Mouse (Mus musculus) CH12.LX (cell line): ENCODE measurements around the gene Fndc5. TPM values are rescaled to one million over a fixed set of nuclear protein-coding genes. Genes with fewer than 3 reads are reported as not detected.

ENCODE experiments used
- DNase-seq: peaks from one replicate; pipeline ENCODE4 v3.0.0-alpha.2; 2013; ENCODE audit errors: extremely low read depth
- H3K27ac ChIP-seq: 2 replicates; pipeline ENCODE4 v1.5.1; 2012; ENCODE audit warnings: low read depth, mild to moderate bottlenecking, control low read depth, moderate library complexity; ENCODE audit not compliant: insufficient read depth
- H3K27me3 ChIP-seq: replicated peaks from 2 replicates; pipeline ENCODE3; 2012; ENCODE audit warnings: inconsistent platforms
- H3K36me3 ChIP-seq, 2 experiments: replicated peaks in 1 of 2; 2 replicates each; pipeline versions ENCODE3 to v1.6.1; 2012; ENCODE audit warnings: inconsistent platforms in 1 of 2, low read length in 1 of 2, mild to moderate bottlenecking in 1 of 2, mixed read lengths in 1 of 2, moderate library complexity in 1 of 2; ENCODE audit not compliant: control insufficient read depth in 1 of 2, insufficient read depth in 1 of 2
- H3K4me1 ChIP-seq, 2 experiments: 2 replicates each; pipeline ENCODE4 v1.6.1; 2012; ENCODE audit warnings: inconsistent platforms in 1 of 2, moderate library complexity in 1 of 2; ENCODE audit not compliant: insufficient read depth in 2 of 2, control insufficient read depth in 1 of 2
- H3K4me2 ChIP-seq: 2 replicates; pipeline ENCODE4 v1.6.1; 2012; ENCODE audit warnings: low read depth, mild to moderate bottlenecking, control low read depth; ENCODE audit not compliant: poor library complexity, insufficient read depth, severe bottlenecking
- H3K4me3 ChIP-seq, 3 experiments: fragments of 150-350 bp in 1 of 3; sonication (generic) in 1 of 3; replicated peaks in 1 of 3; 2 replicates each; pipeline versions ENCODE3 to v1.5.1; 2011 to 2012; ENCODE audit warnings: low read depth in 2 of 3, low read length in 2 of 3, mild to moderate bottlenecking in 2 of 3, moderate library complexity in 2 of 3, control low read depth in 1 of 3, improper control_type of control experiment in 1 of 3, inconsistent platforms in 1 of 3, mixed read lengths in 1 of 3; ENCODE audit not compliant: poor library complexity in 1 of 3
- H3K79me2 ChIP-seq: replicated peaks from 2 replicates; pipeline ENCODE4 v1.6.1; 2012; ENCODE audit warnings: mild to moderate bottlenecking, moderate library complexity; ENCODE audit not compliant: control insufficient read depth, poor library complexity, insufficient read depth, severe bottlenecking; ENCODE audit errors: extremely low read depth
- H3K9ac ChIP-seq: 2 replicates; pipeline ENCODE4 v1.6.1; 2012; ENCODE audit warnings: low read depth, mild to moderate bottlenecking, control low read depth, moderate library complexity; ENCODE audit not compliant: insufficient read depth
- H3K9me3 ChIP-seq: replicated peaks from 2 replicates; pipeline ENCODE3; 2012; ENCODE audit warnings: low read length, inconsistent platforms, mixed read lengths
- BHLHE40 ChIP-seq: IDR thresholded peaks from 2 replicates; pipeline ENCODE4 v1.6.1; 2011; ENCODE audit warnings: mild to moderate bottlenecking, low read depth, low read length, improper control_type of control experiment
- CHD1 ChIP-seq: IDR thresholded peaks from 2 replicates; pipeline ENCODE4 v1.6.1; 2012; ENCODE audit warnings: low read depth, low read length, improper control_type of control experiment, inconsistent platforms
- CHD2 ChIP-seq: IDR thresholded peaks from 2 replicates; pipeline ENCODE4 v1.6.1; 2011; ENCODE audit warnings: low read length, improper control_type of control experiment
- CTCF ChIP-seq, 2 experiments: IDR thresholded peaks in 1 of 2; conservative IDR thresholded peaks in 1 of 2; 2 replicates each; pipeline ENCODE4 v1.5.1; 2011 to 2012; ENCODE audit warnings: low read depth in 2 of 2, low read length in 2 of 2, improper control_type of control experiment in 1 of 2, inconsistent platforms in 1 of 2, mild to moderate bottlenecking in 1 of 2, moderate library complexity in 1 of 2
- E2F4 ChIP-seq: IDR thresholded peaks from 2 replicates; pipeline ENCODE4 v1.6.1; 2011; ENCODE audit warnings: low read depth, low read length, improper control_type of control experiment; ENCODE audit not compliant: insufficient replicate concordance
- ELF1 ChIP-seq: IDR thresholded peaks from 2 replicates; pipeline ENCODE4 v1.6.1; 2014; ENCODE audit warnings: low read depth, mild to moderate bottlenecking, inconsistent platforms, low read length, improper control_type of control experiment
- EP300 ChIP-seq: IDR thresholded peaks from 2 replicates; pipeline ENCODE4 v1.6.1; 2011; ENCODE audit warnings: low read length, improper control_type of control experiment
- ETS1 ChIP-seq: conservative IDR thresholded peaks from 2 replicates; pipeline ENCODE4 v1.6.1; 2012; ENCODE audit warnings: low read depth, mild to moderate bottlenecking, inconsistent platforms, low read length, improper control_type of control experiment, moderate library complexity
- GABPA ChIP-seq: IDR thresholded peaks from 2 replicates; pipeline ENCODE4 v1.6.1; 2012; ENCODE audit warnings: low read depth, low read length, improper control_type of control experiment, inconsistent platforms; ENCODE audit not compliant: insufficient replicate concordance
- HCFC1 ChIP-seq: IDR thresholded peaks from 2 replicates; pipeline ENCODE4 v1.6.1; 2012; ENCODE audit warnings: low read depth, mild to moderate bottlenecking, inconsistent platforms, low read length, improper control_type of control experiment
- JUN ChIP-seq: IDR thresholded peaks from 2 replicates; pipeline ENCODE4 v1.6.1; 2011; ENCODE audit warnings: low read depth, mild to moderate bottlenecking, low read length, improper control_type of control experiment, moderate library complexity; ENCODE audit not compliant: insufficient read depth
- JUND ChIP-seq: conservative IDR thresholded peaks from 2 replicates; pipeline ENCODE4 v1.6.1; 2011; ENCODE audit warnings: low read depth, low read length, improper control_type of control experiment
- KAT2A ChIP-seq: IDR thresholded peaks from 2 replicates; pipeline ENCODE4 v1.6.1; 2012; ENCODE audit warnings: low read length, improper control_type of control experiment, inconsistent platforms; ENCODE audit not compliant: insufficient replicate concordance
- MAFK ChIP-seq: IDR thresholded peaks from 2 replicates; pipeline ENCODE4 v1.6.1; 2011; ENCODE audit warnings: low read length, improper control_type of control experiment; ENCODE audit not compliant: insufficient replicate concordance
- MAX ChIP-seq: IDR thresholded peaks from 2 replicates; pipeline ENCODE4 v1.6.1; 2011; ENCODE audit warnings: low read length, improper control_type of control experiment
- MAZ ChIP-seq: IDR thresholded peaks from 2 replicates; pipeline ENCODE4 v1.6.1; 2012; ENCODE audit warnings: low read depth, mild to moderate bottlenecking, inconsistent platforms, low read length, improper control_type of control experiment, moderate library complexity
- MEF2A ChIP-seq: IDR thresholded peaks from 2 replicates; pipeline ENCODE4 v1.6.1; 2014; ENCODE audit warnings: low read depth, mild to moderate bottlenecking, inconsistent platforms, low read length, improper control_type of control experiment, borderline replicate concordance
- MXI1 ChIP-seq: IDR thresholded peaks from 2 replicates; pipeline ENCODE4 v1.6.1; 2011; ENCODE audit warnings: mild to moderate bottlenecking, low read depth, low read length, improper control_type of control experiment
- MYC ChIP-seq: IDR thresholded peaks from 2 replicates; pipeline ENCODE4 v1.6.1; 2011; ENCODE audit warnings: low read depth, mild to moderate bottlenecking, improper control_type of control experiment, low read length
- NELFE ChIP-seq: IDR thresholded peaks from 2 replicates; pipeline ENCODE4 v1.6.1; 2011; ENCODE audit warnings: low read depth, low read length, improper control_type of control experiment
- NRF1 ChIP-seq: IDR thresholded peaks from 2 replicates; pipeline ENCODE4 v1.6.1; 2014; ENCODE audit warnings: low read depth, mild to moderate bottlenecking, inconsistent platforms, low read length, improper control_type of control experiment, moderate library complexity
- PAX5 ChIP-seq: IDR thresholded peaks from 2 replicates; pipeline ENCODE4 v1.6.1; 2012; ENCODE audit warnings: low read length, inconsistent platforms, mixed read lengths
- POLR2A ChIP-seq: IDR thresholded peaks from 2 replicates; pipeline ENCODE4 v1.6.1; 2011; ENCODE audit warnings: low read depth, mild to moderate bottlenecking, improper control_type of control experiment, low read length
- POLR2AphosphoS2 ChIP-seq: IDR thresholded peaks from 2 replicates; pipeline ENCODE4 v1.6.1; 2011; ENCODE audit warnings: low read depth, low read length, improper control_type of control experiment
- RAD21 ChIP-seq: IDR thresholded peaks from 2 replicates; pipeline ENCODE4 v1.6.1; 2011; ENCODE audit warnings: low read depth, mild to moderate bottlenecking, low read length, improper control_type of control experiment, moderate library complexity
- RCOR1 ChIP-seq: conservative IDR thresholded peaks from 2 replicates; pipeline ENCODE4 v1.6.1; 2012; ENCODE audit warnings: low read depth, mild to moderate bottlenecking, inconsistent platforms, low read length, improper control_type of control experiment
- SIN3A ChIP-seq: IDR thresholded peaks from 2 replicates; pipeline ENCODE4 v1.6.1; 2012; ENCODE audit warnings: low read length, improper control_type of control experiment, inconsistent platforms
- SMC3 ChIP-seq: IDR thresholded peaks from 2 replicates; pipeline ENCODE4 v1.6.1; 2011; ENCODE audit warnings: low read depth, low read length, improper control_type of control experiment
- TBP ChIP-seq: conservative IDR thresholded peaks from 2 replicates; pipeline ENCODE4 v1.6.1; 2011; ENCODE audit warnings: low read depth, low read length, improper control_type of control experiment
- TCF12 ChIP-seq: IDR thresholded peaks from 2 replicates; pipeline ENCODE4 v1.6.1; 2014; ENCODE audit warnings: low read depth, mild to moderate bottlenecking, inconsistent platforms, low read length, improper control_type of control experiment
- UBTF ChIP-seq: IDR thresholded peaks from 2 replicates; pipeline ENCODE4 v1.6.1; 2012; ENCODE audit warnings: low read depth, mild to moderate bottlenecking, inconsistent platforms, low read length, improper control_type of control experiment, moderate library complexity
- USF1 ChIP-seq: IDR thresholded peaks from 2 replicates; pipeline ENCODE4 v1.6.1; 2014; ENCODE audit warnings: low read depth, mild to moderate bottlenecking, inconsistent platforms, low read length, improper control_type of control experiment
- USF2 ChIP-seq: conservative IDR thresholded peaks from 2 replicates; pipeline ENCODE4 v1.6.1; 2011; ENCODE audit warnings: low read depth, low read length, improper control_type of control experiment
- ZC3H11A ChIP-seq: IDR thresholded peaks from 2 replicates; pipeline ENCODE4 v1.6.1; 2012; ENCODE audit warnings: low read depth, mild to moderate bottlenecking, inconsistent platforms, low read length, improper control_type of control experiment
- ZKSCAN1 ChIP-seq: IDR thresholded peaks from 2 replicates; pipeline ENCODE4 v1.6.1; 2012; ENCODE audit warnings: low read depth, inconsistent platforms, low read length, improper control_type of control experiment, borderline replicate concordance
- ZMIZ1 ChIP-seq: IDR thresholded peaks from 2 replicates; pipeline ENCODE4 v1.6.1; 2012; ENCODE audit warnings: low read depth, mild to moderate bottlenecking, inconsistent platforms, low read length, improper control_type of control experiment
- ZNF384 ChIP-seq: IDR thresholded peaks from 2 replicates; pipeline ENCODE4 v1.6.1; 2012; ENCODE audit warnings: low read depth, low read length, improper control_type of control experiment, inconsistent platforms
- dilution Hi-C: fragments of 300-500 bp; cut with MboI; formaldehyde crosslinking; loops from 2 replicates; pipeline ENCODE4 v1.14.3; 2020; ENCODE audit warnings: low sequenced_read_pairs; ENCODE audit not compliant: extremely low pct_unique_long_range_greater_than_20kb, extremely low pct_ligation_motif_present
- in situ Hi-C: fragments of 300-500 bp; cut with MboI; formaldehyde crosslinking; loops from 3 replicates; pipeline ENCODE4 v1.14.3; 2019; ENCODE audit warnings: low sequenced_read_pairs, low pct_ligation_motif_present, low pct_unique_long_range_greater_than_20kb, mixed read lengths
- polyA plus RNA-seq: library from polyadenylated mRNA; unstranded; fragments of >175 nt; gene quantifications from 2 replicates; pipeline ENCODE4 v1.2.1, GENCODE M21; 2012; ENCODE audit warnings: low read depth; ENCODE audit not compliant: insufficient read length
- total RNA-seq, 2 experiments: library from RNA; depleted of rRNA; stranded (reverse); fragments of 300-350 nt in 1 of 2; fragments of >200 nt in 1 of 2; gene quantifications; 2 replicates each; pipeline ENCODE4 v1.2.3; 2012 to 2014

The Fndc5 gene
- total and polyA plus RNA-seq, 3 experiments = 0.17 to 0.33 TPM; not detected in 1

GRCm38 (mm10) chr4:129189542-129190519 lies 53.0 kb downstream of the Fndc5 start, which contains the start of the genes S100pbp and Yars:
TSS of gene S100pbp (minus strand) at chr4:129189727.
TSS of gene Yars (plus strand) at chr4:129189760.
- Histone ChIP-seq H3K4me1 (peaks cover 18 to 52% of the 10 kb centered on the region in 2 experiments), H3K9me3 (no peaks in the 10 kb centered on the region), H3K36me3 (peaks cover 24 to 41% of the 10 kb centered on the region in 2 experiments), H3K4me3 (peak within 1 kb of the TSS; percentile 75 to 89 (median 84)), H3K27ac (peak within 1 kb of the TSS; percentile 80), H3K79me2 (peaks cover 80% of the 10 kb centered on the region), H3K27me3 (no peaks in the 10 kb centered on the region), H3K9ac (peak within 1 kb of the TSS; percentile 93), H3K4me2 (peak within 1 kb of the TSS; percentile 98)
- dilution Hi-C loops = no loop called here
- DNase-seq = peak; percentile 98
- in situ Hi-C loops = loop anchor here (10.0 kb wide), 1 partner anchor 55 kb away; the partner anchor contains the start of gene Fndc5
- no peak for TF ChIP-seq JUN
- peak; percentile 95 for TF ChIP-seq HCFC1
- TF ChIP-seq MAFK = no peak
- TF ChIP-seq RAD21 = no peak
- TF ChIP-seq NRF1 = peak; percentile 43; the same call in 1 of the 2 replicates
- TF ChIP-seq CHD2 = peak; percentile 84
- no peak for TF ChIP-seq USF2
- peak; percentile 64 for TF ChIP-seq MEF2A
- peak; percentile 88 for TF ChIP-seq ELF1
- TF ChIP-seq UBTF = no peak; the same call in 1 of the 2 replicates
- TF ChIP-seq KAT2A = peak; percentile 84; the same call in 1 of the 2 replicates
- TF ChIP-seq POLR2A = peak; percentile 84
- peak; percentile 55 for TF ChIP-seq ETS1
- TF ChIP-seq CHD1 = peak; percentile 78; the same call in 1 of the 2 replicates
- TF ChIP-seq ZMIZ1 = no peak
- peak; percentile 99 for TF ChIP-seq ZNF384
- TF ChIP-seq RCOR1 = no peak
- TF ChIP-seq TCF12 = peak; percentile 73
- peak; percentile 68 for TF ChIP-seq NELFE
- TF ChIP-seq TBP = 0 out of 2 replicates have a peak, but pooled peaks have one; percentile 19
- TF ChIP-seq ZC3H11A = no peak
- peak; percentile 80; the same call in 1 of the 2 replicates for TF ChIP-seq BHLHE40
- peak; percentile 99 for TF ChIP-seq MAX
- peak; percentile 100 for TF ChIP-seq MYC
- TF ChIP-seq SMC3 = no peak
- peak; percentile 100 for TF ChIP-seq SIN3A
- no peak for TF ChIP-seq PAX5
- no peak; the same call in 1 of the 2 replicates for TF ChIP-seq ZKSCAN1
- TF ChIP-seq USF1 = no peak
- no peak for TF ChIP-seq JUND
- peak; percentile 99 for TF ChIP-seq MXI1
- TF ChIP-seq POLR2AphosphoS2 = no peak; the same call in 1 of the 2 replicates
- peak; percentile 86; the same call in 1 of the 2 replicates for TF ChIP-seq E2F4
- no peak for TF ChIP-seq CTCF (conservative IDR thresholded peaks at IDR 0.05 in 1 of 2, IDR thresholded peaks at IDR 0.05 in 1 of 2; ENCODE audit: low read depth in 2 of 2, low read length in 2 of 2)
- TF ChIP-seq GABPA = no peak; the same call in 1 of the 2 replicates
- peak; percentile 90 for TF ChIP-seq MAZ
- 0 out of 2 replicates have a peak, but pooled peaks have one; percentile 15 for TF ChIP-seq EP300
